Mouse (Mus musculus) spleen, adult 2 months (tissue): ENCODE measurements around the gene Rnf145.

Experiments
- CTCF ChIP-seq: fragments of 200-500 bp; IDR thresholded peaks from 2 replicates; pipeline ENCODE4 v1.5.1; 2011; ENCODE audit warnings: mild to moderate bottlenecking, inconsistent platforms; ENCODE audit not compliant: insufficient read depth, insufficient read length, insufficient replicate concordance; ENCODE audit errors: extremely low read depth
- POLR2A ChIP-seq: fragments of 200-500 bp; IDR thresholded peaks from 2 replicates; pipeline ENCODE4 v1.6.1; 2011; ENCODE audit warnings: low read depth, low read length, inconsistent platforms

DNA sequence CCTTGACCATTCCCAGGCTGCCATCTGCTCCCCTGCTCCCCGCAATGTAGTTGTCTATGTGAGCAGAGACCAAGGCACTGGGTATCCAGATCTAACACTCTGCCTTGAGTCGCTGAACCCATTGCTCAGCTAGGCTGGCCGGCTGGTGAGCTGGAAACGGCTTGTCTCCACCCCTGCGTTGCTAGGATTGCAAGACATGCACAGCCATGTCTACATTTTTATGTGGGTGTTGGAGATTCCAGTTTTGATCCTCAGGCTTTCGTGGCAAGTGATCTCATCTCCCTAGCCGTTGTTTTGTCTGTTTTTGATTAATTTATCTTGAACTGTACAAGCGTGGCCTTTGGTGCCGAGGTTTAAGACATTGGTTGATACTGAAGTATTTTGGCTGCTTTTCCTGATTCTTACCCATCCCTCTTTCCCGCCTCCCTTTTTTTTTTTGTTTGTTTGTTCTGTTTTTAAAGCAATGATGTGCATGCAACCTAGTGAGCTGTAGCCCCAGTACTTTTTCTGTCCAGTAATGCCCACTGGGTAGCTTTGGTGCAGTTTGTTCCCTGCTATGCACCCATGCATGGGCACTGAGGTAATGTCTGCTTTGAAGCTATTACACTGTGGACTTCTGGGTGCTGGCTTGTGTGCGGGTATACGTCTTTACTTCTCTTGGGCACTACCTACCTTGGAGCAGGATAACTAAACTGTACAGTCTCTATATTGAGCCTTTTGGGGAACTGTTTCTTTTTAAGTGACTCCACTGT is 16.4 kb downstream of the Rnf145 start:
- TF ChIP-seq POLR2A (no peak), CTCF (no peak)
